Mouse (Mus musculus) stomach, embryonic 15.5 days (tissue): ENCODE measurements around the gene Cfd. TPM values are rescaled to one million over a fixed set of nuclear protein-coding genes. Genes with fewer than 3 reads are reported as not detected.

ENCODE experiments used
- microRNA-seq: library from miRNA; unstranded; fragments of <30 nt; microRNA quantifications from one replicate; pipeline ENCODE4, GENCODE M21; 2016
- polyA plus RNA-seq: library from polyadenylated mRNA; unstranded; fragments of >200 nt; fragmentation: Nextera tagmentation; extraction: Ambion mirVana; gene quantifications from 2 replicates; pipeline ENCODE4 v1.2.1, GENCODE M21; 2015

The Cfd gene
- polyA plus RNA-seq, 1 experiment from 2014 or later = not detected

Small RNA genes within 50 kb of the gene (microRNA-seq; reads per million reads assigned to microRNA genes)
- not detected for gene Mir6910

Other genes starting within 250 kb of the Cfd start
- gene Odf3l2, start 245.1 kb upstream of the Cfd start, polyA plus RNA-seq = not detected in 2 replicates
- 36.4 and 41.1 TPM in 2 replicates for gene Madcam1, start 226.3 kb upstream of the Cfd start, polyA plus RNA-seq
- gene Tpgs1, start 221.5 kb upstream of the Cfd start, polyA plus RNA-seq = 58.2 and 59.3 TPM in 2 replicates
- gene Cdc34, start 208.7 kb upstream of the Cfd start, polyA plus RNA-seq = 107 and 108 TPM in 2 replicates
- gene Gzmm, start 201.8 kb upstream of the Cfd start, polyA plus RNA-seq = 0.40 and 0.57 TPM in 2 replicates
- gene Bsg, start 186.4 kb upstream of the Cfd start, polyA plus RNA-seq = 1,050 and 1,128 TPM in 2 replicates
- gene Hcn2, start 174.2 kb upstream of the Cfd start, polyA plus RNA-seq = 0.08 and 0.14 TPM in 2 replicates
- gene Polrmt, start 144.3 kb upstream of the Cfd start, polyA plus RNA-seq = 33.9 and 38.7 TPM in 2 replicates
- 0.31 and 0.36 TPM in 2 replicates for gene Fgf22, start 135.8 kb upstream of the Cfd start, polyA plus RNA-seq
- gene Rnf126, start 123.9 kb upstream of the Cfd start, polyA plus RNA-seq = 87.8 and 88.1 TPM in 2 replicates
- 14.8 and 15.5 TPM in 2 replicates for gene Fstl3, start 113.6 kb upstream of the Cfd start, polyA plus RNA-seq
- 0.23 and 0.31 TPM in 2 replicates for gene Prss57, start 99.9 kb upstream of the Cfd start, polyA plus RNA-seq
- 53.3 and 54.1 TPM in 2 replicates for gene Palm, start 97.3 kb upstream of the Cfd start, polyA plus RNA-seq
- 50.0 and 67.2 TPM in 2 replicates for gene Misp, start 69.9 kb upstream of the Cfd start, polyA plus RNA-seq
- 295 and 299 TPM in 2 replicates for gene Ptbp1, start 36.4 kb upstream of the Cfd start, polyA plus RNA-seq
- gene Prtn3, start 16.4 kb upstream of the Cfd start, polyA plus RNA-seq = 5.2 and 10.6 TPM in 2 replicates
- 32.9 and 36.1 TPM in 2 replicates for gene Plppr3, start 16.2 kb upstream of the Cfd start, polyA plus RNA-seq
- 3.8 and 11.1 TPM in 2 replicates for gene Elane, start 4.6 kb upstream of the Cfd start, polyA plus RNA-seq
- 43.6 and 47.8 TPM in 2 replicates for gene Med16, start 18.1 kb downstream of the Cfd start, polyA plus RNA-seq
- gene Gm26602, start 20.0 kb downstream of the Cfd start, polyA plus RNA-seq = 4.4 and 13.3 TPM in 2 replicates
- 0.83 and 0.94 TPM in 2 replicates for gene Kiss1r, start 26.1 kb downstream of the Cfd start, polyA plus RNA-seq
- gene R3hdm4, start 30.4 kb downstream of the Cfd start, polyA plus RNA-seq = 137 and 140 TPM in 2 replicates
- 9.8 and 10.0 TPM in 2 replicates for gene Arid3a, start 36.2 kb downstream of the Cfd start, polyA plus RNA-seq
- gene Wdr18, start 69.3 kb downstream of the Cfd start, polyA plus RNA-seq = 86.0 and 86.2 TPM in 2 replicates
- gene Grin3b, start 79.9 kb downstream of the Cfd start, polyA plus RNA-seq = 0.27 and 0.34 TPM in 2 replicates
- 20.6 and 21.3 TPM in 2 replicates for gene Tmem259, start 93.5 kb downstream of the Cfd start, polyA plus RNA-seq
- 274 and 279 TPM in 2 replicates for gene Cnn2, start 97.7 kb downstream of the Cfd start, polyA plus RNA-seq
- 4.2 and 4.8 TPM in 2 replicates for gene Abca7, start 105.6 kb downstream of the Cfd start, polyA plus RNA-seq
- gene Arhgap45, start 125.8 kb downstream of the Cfd start, polyA plus RNA-seq = 9.1 and 10.0 TPM in 2 replicates
- 188 and 199 TPM in 2 replicates for gene Polr2e, start 148.9 kb downstream of the Cfd start, polyA plus RNA-seq
- gene Gpx4, start 156.3 kb downstream of the Cfd start, polyA plus RNA-seq = 500 and 567 TPM in 2 replicates
- 14.8 and 15.9 TPM in 2 replicates for gene Sbno2, start 214.7 kb downstream of the Cfd start, polyA plus RNA-seq
- gene Stk11, start 224.9 kb downstream of the Cfd start, polyA plus RNA-seq = 16.9 and 19.2 TPM in 2 replicates
- gene Atp5d, start 247.8 kb downstream of the Cfd start, polyA plus RNA-seq = 544 and 602 TPM in 2 replicates
- gene Cbarp, start 250.0 kb downstream of the Cfd start, polyA plus RNA-seq = 5.1 and 6.7 TPM in 2 replicates